Mouse (Mus musculus) CH12.LX (cell line): Measurements from ENCODE around the gene Sbno1.

Experiments used
- BHLHE40 ChIP-seq: IDR thresholded peaks from 2 replicates; pipeline ENCODE4 v1.6.1; 2011; ENCODE audit warnings: mild to moderate bottlenecking, low read depth, low read length, improper control_type of control experiment
- CTCF ChIP-seq, 2 experiments: IDR thresholded peaks in 1 of 2; conservative IDR thresholded peaks in 1 of 2; 2 replicates each; pipeline ENCODE4 v1.5.1; 2011 to 2012; ENCODE audit warnings: low read depth in 2 of 2, low read length in 2 of 2, improper control_type of control experiment in 1 of 2, inconsistent platforms in 1 of 2, mild to moderate bottlenecking in 1 of 2, moderate library complexity in 1 of 2
- EP300 ChIP-seq: IDR thresholded peaks from 2 replicates; pipeline ENCODE4 v1.6.1; 2011; ENCODE audit warnings: low read length, improper control_type of control experiment
- ETS1 ChIP-seq: conservative IDR thresholded peaks from 2 replicates; pipeline ENCODE4 v1.6.1; 2012; ENCODE audit warnings: low read depth, mild to moderate bottlenecking, inconsistent platforms, low read length, improper control_type of control experiment, moderate library complexity
- MAFK ChIP-seq: IDR thresholded peaks from 2 replicates; pipeline ENCODE4 v1.6.1; 2011; ENCODE audit warnings: low read length, improper control_type of control experiment; ENCODE audit not compliant: insufficient replicate concordance
- MAX ChIP-seq: IDR thresholded peaks from 2 replicates; pipeline ENCODE4 v1.6.1; 2011; ENCODE audit warnings: low read length, improper control_type of control experiment
- MAZ ChIP-seq: IDR thresholded peaks from 2 replicates; pipeline ENCODE4 v1.6.1; 2012; ENCODE audit warnings: low read depth, mild to moderate bottlenecking, inconsistent platforms, low read length, improper control_type of control experiment, moderate library complexity
- MXI1 ChIP-seq: IDR thresholded peaks from 2 replicates; pipeline ENCODE4 v1.6.1; 2011; ENCODE audit warnings: mild to moderate bottlenecking, low read depth, low read length, improper control_type of control experiment
- POLR2A ChIP-seq: IDR thresholded peaks from 2 replicates; pipeline ENCODE4 v1.6.1; 2011; ENCODE audit warnings: low read depth, mild to moderate bottlenecking, improper control_type of control experiment, low read length
- POLR2AphosphoS2 ChIP-seq: IDR thresholded peaks from 2 replicates; pipeline ENCODE4 v1.6.1; 2011; ENCODE audit warnings: low read depth, low read length, improper control_type of control experiment
- RCOR1 ChIP-seq: conservative IDR thresholded peaks from 2 replicates; pipeline ENCODE4 v1.6.1; 2012; ENCODE audit warnings: low read depth, mild to moderate bottlenecking, inconsistent platforms, low read length, improper control_type of control experiment
- USF2 ChIP-seq: conservative IDR thresholded peaks from 2 replicates; pipeline ENCODE4 v1.6.1; 2011; ENCODE audit warnings: low read depth, low read length, improper control_type of control experiment

DNA sequence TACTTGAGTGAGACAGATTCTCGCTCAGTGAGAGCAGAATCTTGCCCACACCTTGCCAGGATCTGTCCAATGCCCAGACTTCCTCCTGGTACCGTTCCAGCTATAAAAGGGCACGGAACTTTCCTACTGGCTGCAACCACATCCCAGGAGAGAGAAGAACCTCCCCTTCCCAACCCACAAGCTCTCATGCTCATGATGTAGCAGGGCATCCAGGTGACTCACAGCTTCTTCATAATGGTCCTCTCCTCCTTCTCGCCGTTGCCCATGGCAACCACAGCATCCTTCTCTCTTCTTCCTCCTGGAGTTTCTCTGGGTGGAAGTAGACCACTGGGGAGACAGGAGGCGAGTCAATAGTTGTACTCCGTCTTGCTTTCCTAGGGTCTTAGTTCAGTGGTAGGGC is 42.6 kb upstream of the Sbno1 start:
- TF ChIP-seq POLR2A (no peak), MXI1 (no peak), MAX (no peak), CTCF (conservative IDR thresholded peaks at IDR 0.05 in 1 of 2, IDR thresholded peaks at IDR 0.05 in 1 of 2; ENCODE audit: low read depth in 2 of 2, low read length in 2 of 2) (no peak), USF2 (no peak), EP300 (no peak), RCOR1 (no peak), POLR2AphosphoS2 (0 out of 2 replicates have a peak, but pooled peaks have one; percentile 45), BHLHE40 (no peak), ETS1 (no peak), MAFK (no peak), MAZ (no peak)
